Mouse (Mus musculus) subcutaneous adipose tissue, adult 2 months (tissue): ENCODE results near the gene Tspan31. TPM values are rescaled to one million over a fixed set of nuclear protein-coding genes. Genes with fewer than 3 reads are reported as not detected.

Experiments used
- polyA plus RNA-seq: library from polyadenylated mRNA; depleted of rRNA; stranded (reverse); fragments of >200 nt; gene quantifications from 2 replicates; pipeline ENCODE4 v1.2.3, GENCODE M21; 2012; ENCODE audit warnings: low replicate concordance; rRNA removed

Gene Tspan31
- 121 and 174 TPM in 2 replicates for polyA plus RNA-seq

GRCm38 (mm10) chr10:127070190-127071121 is at the start of gene Tspan31:
Tspan31 (minus strand) TSS chr10:127070264.

GRCm38 (mm10) chr10:127075080-127075479 is 5.0 kb upstream of the Tspan31 start, which contains the start of gene Agap2:
Agap2 (plus strand) TSS chr10:127075284.

DNA sequence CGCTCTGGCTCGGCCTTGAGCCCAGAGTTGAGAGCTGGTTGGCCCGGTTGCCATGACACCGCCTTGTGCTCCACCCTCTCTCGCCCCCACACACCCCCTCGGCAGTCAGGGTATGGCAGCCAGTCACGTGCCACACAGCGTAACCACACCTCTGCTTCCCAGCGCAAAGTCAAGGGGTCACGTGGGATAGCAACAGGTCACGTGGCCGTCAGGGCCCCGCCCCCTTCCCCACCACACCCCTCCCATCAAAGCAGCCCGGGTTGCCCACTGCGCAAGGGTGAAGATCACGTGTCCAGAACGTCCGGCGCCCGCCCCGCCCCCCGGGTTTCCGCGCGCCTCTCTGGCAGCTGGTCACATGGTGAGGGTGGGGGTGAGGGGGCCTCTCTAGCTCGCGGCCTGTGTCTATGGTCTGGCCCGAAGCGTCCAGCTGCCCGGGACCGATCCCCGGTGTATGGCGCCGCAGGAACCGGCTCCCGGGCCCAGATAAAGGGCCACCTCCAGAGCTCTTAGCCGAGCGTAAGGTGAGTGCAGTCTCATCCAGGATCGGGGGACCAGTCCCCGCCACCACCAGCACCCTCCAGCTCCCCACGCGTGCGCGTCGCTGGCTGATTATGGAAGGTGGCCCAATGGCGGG is 6.7 kb downstream of the Tspan31 start, which contains the start of gene Cdk4:
Gene Cdk4, plus strand, starts transcription at position 296 of the 634 bp plus-strand sequence.

GRCm38 (mm10) chr10:127059968-127060916 is 9.8 kb downstream of the Tspan31 start, which contains the start of gene March9:
March9 (minus strand) TSS chr10:127060184.

DNA sequence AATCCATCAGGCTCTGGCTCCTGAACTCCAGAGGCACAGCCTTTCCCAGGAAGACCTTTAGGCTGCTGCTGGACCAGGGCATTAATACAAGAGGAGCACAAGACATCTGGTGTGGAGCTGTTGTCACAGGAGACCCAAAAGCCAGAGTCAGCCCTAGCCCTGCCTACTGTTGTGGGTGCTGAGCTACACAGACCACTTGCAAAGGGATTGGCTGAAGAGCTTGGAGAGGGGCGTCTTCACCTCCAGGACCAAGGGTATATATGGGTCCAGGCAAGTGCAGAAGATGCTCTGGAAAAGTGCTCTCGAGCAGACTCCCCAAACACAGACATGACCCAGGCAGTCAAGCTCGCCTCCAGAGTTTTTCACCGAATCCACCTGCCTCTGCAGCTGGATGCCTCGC is 22.1 kb downstream of the Tspan31 start, which contains the start of gene Cyp27b1:
Gene Cyp27b1, plus strand, starts transcription at position 297 of the 400 bp plus-strand sequence.

DNA sequence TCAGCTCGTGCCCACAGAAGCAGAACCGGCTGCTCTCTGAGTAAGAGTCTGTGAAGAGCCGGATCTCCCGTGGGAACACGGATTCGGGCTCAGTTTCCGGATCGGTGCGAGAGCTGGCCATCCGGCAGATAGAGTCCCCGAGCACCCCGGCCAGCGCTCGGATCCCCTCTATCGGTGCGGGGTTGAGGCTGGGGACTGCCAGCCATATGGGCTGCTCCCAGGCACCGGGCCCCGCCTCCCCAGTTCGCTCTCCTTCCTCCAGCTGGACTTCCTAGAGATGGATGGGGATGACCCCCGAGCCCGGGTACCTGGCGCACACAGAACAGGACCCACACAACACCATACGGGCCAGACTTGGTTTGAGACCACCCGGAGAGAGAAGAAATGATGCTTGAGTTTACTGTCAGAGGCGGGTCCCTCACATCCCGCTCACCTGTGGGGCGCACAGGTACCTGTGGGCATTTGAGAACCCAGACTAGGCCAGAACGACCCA is 28.7 kb downstream of the Tspan31 start, which contains the start of the genes Mettl1 and Eef1akmt3:
Gene Mettl1, plus strand, starts transcription at position 141 of the 493 bp plus-strand sequence.
Gene Eef1akmt3, minus strand, starts transcription at position 240 of the 493 bp plus-strand sequence.

GRCm38 (mm10) chr10:127030336-127031296 is 39.4 kb downstream of the Tspan31 start, which contains the start of gene Tsfm:
Tsfm (minus strand) TSS chr10:127030840.

Other genes with a start within 250 kb of the Tspan31 start
- 6.4 and 14.2 TPM in 2 replicates for gene Atp23, start 168.9 kb downstream of the Tspan31 start, polyA plus RNA-seq
- gene Ctdsp2, start 91.5 kb downstream of the Tspan31 start, polyA plus RNA-seq: 143 and 242 TPM in 2 replicates
- gene Avil, start 69.6 kb downstream of the Tspan31 start, polyA plus RNA-seq: 0.09 and 2.4 TPM in 2 replicates
- gene Tsfm, start 39.4 kb downstream of the Tspan31 start, polyA plus RNA-seq: 43.6 and 44.6 TPM in 2 replicates
- gene Mettl1, start 28.9 kb downstream of the Tspan31 start, polyA plus RNA-seq: 18.2 and 43.8 TPM in 2 replicates
- 0.13 and 1.5 TPM in 2 replicates for gene Eef1akmt3, start 28.8 kb downstream of the Tspan31 start, polyA plus RNA-seq
- 0.37 and 0.60 TPM in 2 replicates for gene Cyp27b1, start 22.0 kb downstream of the Tspan31 start, polyA plus RNA-seq
- 1.2 and 10.2 TPM in 2 replicates for gene March9, start 10.1 kb downstream of the Tspan31 start, polyA plus RNA-seq
- gene Cdk4, start 6.7 kb downstream of the Tspan31 start, polyA plus RNA-seq: 148 and 541 TPM in 2 replicates
- gene Agap2, start 5.0 kb upstream of the Tspan31 start, polyA plus RNA-seq: 4.8 and 25.1 TPM in 2 replicates
- gene Os9, start 50.9 kb upstream of the Tspan31 start, polyA plus RNA-seq: 95.7 and 99.4 TPM in 2 replicates
- 9.0 and 26.1 TPM in 2 replicates for gene B4galnt1, start 95.0 kb upstream of the Tspan31 start, polyA plus RNA-seq
- 2.3 and 4.2 TPM in 2 replicates for gene Slc26a10, start 110.4 kb upstream of the Tspan31 start, polyA plus RNA-seq
- 29.9 and 129 TPM in 2 replicates for gene Arhgef25, start 119.8 kb upstream of the Tspan31 start, polyA plus RNA-seq
- gene Dtx3, start 125.5 kb upstream of the Tspan31 start, polyA plus RNA-seq: 173 and 346 TPM in 2 replicates
- 38.6 and 48.2 TPM in 2 replicates for gene Pip4k2c, start 141.3 kb upstream of the Tspan31 start, polyA plus RNA-seq
- 3.6 and 7.9 TPM in 2 replicates for gene Kif5a, start 193.1 kb upstream of the Tspan31 start, polyA plus RNA-seq
- gene Dctn2, start 196.1 kb upstream of the Tspan31 start, polyA plus RNA-seq: 266 and 298 TPM in 2 replicates
- 31.4 and 44.7 TPM in 2 replicates for gene Mbd6, start 218.8 kb upstream of the Tspan31 start, polyA plus RNA-seq
- 66.5 and 79.6 TPM in 2 replicates for gene Mars, start 241.5 kb upstream of the Tspan31 start, polyA plus RNA-seq